Mouse (Mus musculus) lung, adult 2 months (tissue): ENCODE results near the gene Sept5.

Experiments used
- CTCF ChIP-seq: fragments of 200-500 bp; IDR thresholded peaks from 2 replicates; pipeline ENCODE4 v1.5.1; 2011; ENCODE audit warnings: mild to moderate bottlenecking, low read length, control low read depth; ENCODE audit not compliant: insufficient read depth
- POLR2A ChIP-seq: fragments of 200-500 bp; IDR thresholded peaks from 2 replicates; pipeline ENCODE4 v1.6.1; 2011; ENCODE audit warnings: low read depth, mild to moderate bottlenecking, control low read depth, low read length, borderline replicate concordance; ENCODE audit errors: extremely low read depth

- no peak for TF ChIP-seq CTCF
- TF ChIP-seq POLR2A = no peak
These were observed 48.0 kb downstream of the Sept5 start for GRCm38 (mm10) chr16:18581623-18582205.
